Mouse (Mus musculus) C2C12 (cell line): ENCODE results near the gene Slc22a14.

Source experiments
- CTCF ChIP-seq: IDR thresholded peaks from one replicate; pipeline ENCODE4 v1.5.1; 2011; ENCODE audit not compliant: control insufficient read depth, insufficient read depth, insufficient read length
- MAX ChIP-seq: IDR thresholded peaks from one replicate; pipeline ENCODE4 v1.6.1; 2011; ENCODE audit warnings: mild to moderate bottlenecking, control low read depth

DNA sequence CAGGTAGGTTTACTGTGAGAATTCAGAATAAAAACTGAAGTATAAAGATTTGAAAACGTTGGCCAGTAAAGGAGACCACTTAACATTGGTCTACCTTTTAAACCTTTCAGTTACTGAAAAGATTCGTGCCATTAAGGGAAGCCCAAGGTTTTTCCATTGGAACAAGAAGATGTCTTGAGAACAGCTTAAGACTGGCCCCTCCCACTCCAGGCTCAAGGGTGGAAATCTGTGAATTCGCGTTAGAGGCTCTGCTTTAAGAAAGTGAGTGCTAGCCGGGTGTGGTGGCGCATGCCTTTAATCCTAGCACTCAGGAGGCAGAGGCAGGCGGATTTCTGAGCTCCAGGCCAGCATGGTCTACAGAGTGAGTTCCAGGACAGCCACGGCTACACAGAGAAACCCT, 152.4 kb downstream of the Slc22a14 start:
- no peak for TF ChIP-seq CTCF
- TF ChIP-seq MAX: no peak
